Comparison of ENCODE assay signal across 1 mouse cellular context in the genomic region with DNA sequence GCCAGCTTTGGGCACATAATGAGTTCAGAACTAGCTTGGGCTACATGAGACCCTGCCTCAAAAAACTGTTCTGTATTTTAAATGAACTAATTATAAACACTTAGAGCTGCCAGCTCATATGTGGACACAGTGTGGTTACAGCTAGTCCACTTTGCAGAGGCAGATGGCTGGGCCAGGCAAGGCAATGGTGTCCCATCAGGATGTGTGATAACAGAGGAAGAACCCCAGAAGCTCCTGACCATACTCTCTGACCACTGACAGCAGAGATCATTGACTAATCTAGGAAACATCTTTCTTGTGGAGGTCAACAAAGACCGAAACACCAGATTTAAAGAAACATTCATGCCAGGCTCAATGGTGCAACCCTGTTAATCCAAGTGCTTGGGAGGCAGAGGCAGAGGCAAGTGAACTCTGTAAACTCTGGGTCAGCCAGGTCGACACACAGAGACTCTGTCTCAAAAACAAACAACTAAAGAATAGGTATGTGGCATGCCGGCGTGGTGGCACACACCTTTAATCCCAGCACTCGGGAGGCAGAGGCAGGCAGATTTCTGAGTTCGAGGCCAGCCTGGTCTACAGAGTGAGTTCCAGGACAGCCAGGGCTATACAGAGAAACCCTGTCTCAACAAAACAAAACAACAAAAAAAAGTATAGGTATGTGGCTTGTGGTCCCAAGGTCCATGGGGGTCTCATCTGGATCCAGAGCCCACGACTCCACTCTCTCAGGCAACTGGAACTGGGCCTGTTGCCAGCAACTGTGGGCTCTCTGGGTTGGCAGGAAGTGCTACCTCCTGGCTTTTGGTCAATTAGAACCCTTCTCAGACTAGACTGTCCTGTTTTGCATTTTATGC.
TF ChIP-seq lines count a peak whose summit lies in the region.

No protein-coding gene starts in this region.

TF ChIP-seq in CH12.LX, 34 proteins besides CTCF, POLR2A, EP300 and RAD21 (continued from another document):
- TF ChIP-seq ZMIZ1 (IDR thresholded peaks at IDR 0.05; ENCODE audit: low read depth, low read length) (0 out of 2 replicates have a peak, but pooled peaks have one; percentile 28), UBTF (IDR thresholded peaks at IDR 0.05; ENCODE audit: low read depth, low read length) (no peak), ZC3H11A (IDR thresholded peaks at IDR 0.05; ENCODE audit: low read depth, low read length) (no peak)
TF ChIP-seq in CH12.LX: peak in this region for 2.
